Mouse (Mus musculus) MEL (cell line): ENCODE results near the gene Spatc1l.

Source experiments
- CTCF ChIP-seq, 3 experiments: IDR thresholded peaks in 2 of 3; conservative IDR thresholded peaks in 1 of 3; 2 replicates each; pipeline ENCODE4 v1.5.1; 2011 to 2012; ENCODE audit warnings: low read length in 3 of 3, low read depth in 2 of 3, mild to moderate bottlenecking in 2 of 3, improper control_type of control experiment in 1 of 3, inconsistent platforms in 1 of 3, mixed read lengths in 1 of 3, moderate library complexity in 1 of 3; ENCODE audit not compliant: control insufficient read depth in 1 of 3, insufficient read depth in 1 of 3, poor library complexity in 1 of 3, severe bottlenecking in 1 of 3
- EP300 ChIP-seq, 2 experiments: IDR thresholded peaks; 2 replicates each; pipeline ENCODE4 v1.6.1; 2011; ENCODE audit warnings: improper control_type of control experiment in 2 of 2, low read length in 2 of 2, low read depth in 1 of 2, mild to moderate bottlenecking in 1 of 2
- KAT2A ChIP-seq: conservative IDR thresholded peaks from 2 replicates; pipeline ENCODE4 v1.6.1; 2012; ENCODE audit warnings: low read depth, low read length, improper control_type of control experiment, inconsistent platforms
- MEF2A ChIP-seq: IDR thresholded peaks from 2 replicates; pipeline ENCODE4 v1.6.1; 2014; ENCODE audit warnings: low read depth, mild to moderate bottlenecking, inconsistent platforms, low read length, improper control_type of control experiment; ENCODE audit not compliant: poor library complexity, insufficient replicate concordance, severe bottlenecking; ENCODE audit errors: extremely low read depth
- POLR2A ChIP-seq, 2 experiments: IDR thresholded peaks; 2 replicates each; pipeline ENCODE4 v1.6.1; 2011 to 2012; ENCODE audit warnings: low read length in 2 of 2, mild to moderate bottlenecking in 2 of 2, control low read depth in 1 of 2, improper control_type of control experiment in 1 of 2, low read depth in 1 of 2, moderate library complexity in 1 of 2; ENCODE audit not compliant: control insufficient read depth in 1 of 2, insufficient read depth in 1 of 2, poor library complexity in 1 of 2
- TCF12 ChIP-seq: IDR thresholded peaks from 2 replicates; pipeline ENCODE4 v1.6.1; 2014; ENCODE audit warnings: low read depth, mild to moderate bottlenecking, inconsistent platforms, low read length, improper control_type of control experiment, moderate library complexity

DNA sequence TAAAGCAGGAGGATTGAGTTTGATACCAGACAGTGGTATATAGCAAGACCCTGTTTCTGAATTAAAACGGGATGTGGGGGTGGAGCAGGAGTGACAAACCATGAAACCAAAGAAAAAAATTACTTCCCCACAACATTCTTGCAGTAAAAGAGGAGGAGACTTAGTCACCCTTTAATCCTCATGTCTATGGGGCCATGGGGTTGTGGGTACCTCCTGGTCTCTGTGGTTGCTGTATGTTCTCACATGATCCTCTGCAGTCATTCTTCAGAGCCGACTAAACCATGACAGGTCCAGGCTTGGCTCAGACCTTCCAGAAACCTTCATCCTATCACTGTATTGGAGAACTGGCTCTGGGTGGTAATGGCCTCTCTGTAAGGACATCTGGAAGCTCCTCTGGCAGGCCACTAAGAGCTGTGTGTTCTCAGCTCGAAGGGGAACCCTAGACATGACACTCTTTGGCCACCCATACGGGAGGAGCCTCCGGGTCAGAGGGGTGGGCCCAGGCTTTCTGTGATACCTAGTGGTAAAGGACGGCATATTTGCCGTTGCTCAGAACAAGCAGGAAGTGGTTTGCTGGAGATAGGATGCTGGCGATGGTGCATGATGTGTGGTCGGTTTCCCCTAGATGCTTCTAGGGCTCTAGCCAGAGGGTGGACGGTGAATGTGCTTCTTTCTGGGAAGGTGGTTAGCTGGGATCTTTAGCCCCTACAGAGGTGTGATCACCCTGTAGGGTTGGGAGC is 19.3 kb upstream of the Spatc1l start:
- TF ChIP-seq KAT2A (no peak), TCF12 (no peak), CTCF (IDR thresholded peaks at IDR 0.05 in 2 of 3, conservative IDR thresholded peaks at IDR 0.05 in 1 of 3; ENCODE audit: control insufficient read depth in 1 of 3, insufficient read depth in 1 of 3, low read depth in 2 of 3, low read length in 3 of 3, poor library complexity in 1 of 3, severe bottlenecking in 1 of 3) (no peak), POLR2A (IDR thresholded peaks at IDR 0.05; ENCODE audit: control insufficient read depth in 1 of 2, insufficient read depth in 1 of 2, low read depth in 1 of 2, low read length in 2 of 2, poor library complexity in 1 of 2) (no peak), EP300 (IDR thresholded peaks at IDR 0.05; ENCODE audit: low read depth in 1 of 2, low read length in 2 of 2) (no peak), MEF2A (no peak)
